Mouse (Mus musculus): ENCODE measurements around the gene Gm49601.

Gene Gm49601

DNA sequence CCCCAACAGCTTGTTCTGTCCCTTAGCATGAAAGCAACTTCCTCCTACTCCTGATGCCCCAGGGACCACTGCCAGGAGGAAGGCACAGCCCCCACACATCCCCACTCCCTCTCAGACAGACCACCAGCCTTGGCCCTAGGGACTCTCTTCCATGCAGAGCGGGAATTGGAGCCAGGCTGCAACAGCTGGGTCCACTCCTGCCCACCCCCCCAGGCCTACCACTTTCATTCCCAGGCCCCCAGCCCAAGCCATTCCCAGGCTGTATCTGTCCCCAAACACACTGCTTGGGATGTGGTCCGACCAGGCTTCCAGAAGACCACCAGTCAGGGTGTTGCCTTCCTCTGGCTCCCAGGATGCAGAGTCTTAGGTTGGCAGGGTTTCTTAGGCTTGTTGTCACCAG, 17.1 kb downstream of the Gm49601 start:
- no peak for DNase-seq (ENCODE audit: low read depth in 2 of 2, low spot score in 2 of 2)

GRCm38 (mm10) chr16:18608226-18608625, 18.0 kb downstream of the Gm49601 start:
- DNase-seq (ENCODE audit: low read depth in 2 of 2, low spot score in 2 of 2) = no peak

- no peak for DNase-seq (ENCODE audit: low read depth in 2 of 2, low spot score in 2 of 2)
These were observed 20.5 kb downstream of the Gm49601 start for GRCm38 (mm10) chr16:18605705-18606104.

- no peak for DNase-seq (ENCODE audit: low read depth in 2 of 2, low spot score in 2 of 2)
These were observed 21.9 kb downstream of the Gm49601 start for GRCm38 (mm10) chr16:18604267-18604701.

DNA sequence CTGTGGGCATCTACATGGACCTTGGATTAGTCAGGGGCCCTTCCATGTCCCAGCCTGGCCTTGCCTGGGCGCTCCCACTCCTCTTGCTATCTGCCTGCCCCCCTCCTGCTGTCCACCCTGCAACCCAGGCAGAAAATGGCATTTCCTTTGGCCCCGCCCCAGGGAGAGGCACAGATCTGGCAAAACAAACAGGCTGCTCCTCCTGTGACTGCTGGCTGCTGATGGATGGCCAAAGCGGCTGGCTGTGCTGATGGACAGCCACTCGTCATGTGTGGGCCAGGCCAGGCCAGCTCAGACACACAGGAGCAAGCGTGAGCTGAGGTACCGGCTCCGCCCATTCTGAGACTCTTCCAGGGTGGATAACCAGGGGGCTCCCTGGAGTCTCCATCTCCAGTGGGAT, 24.8 kb downstream of the Gm49601 start:
- DNase-seq (ENCODE audit: low read depth in 2 of 2, low spot score in 2 of 2) = no peak

- no peak for DNase-seq (ENCODE audit: low read depth in 2 of 2, low spot score in 2 of 2)
These were observed 28.2 kb downstream of the Gm49601 start for GRCm38 (mm10) chr16:18598006-18598405.

GRCm38 (mm10) chr16:18596255-18596654, 30.0 kb downstream of the Gm49601 start:
- DNase-seq (ENCODE audit: low read depth in 2 of 2, low spot score in 2 of 2) = no peak

GRCm38 (mm10) chr16:18593930-18594329, 32.3 kb downstream of the Gm49601 start:
- no peak for DNase-seq (ENCODE audit: low read depth in 2 of 2, low spot score in 2 of 2)

GRCm38 (mm10) chr16:18591047-18592018, 34.9 kb downstream of the Gm49601 start:
- DNase-seq (ENCODE audit: low read depth in 2 of 2, low spot score in 2 of 2) = no peak

DNA sequence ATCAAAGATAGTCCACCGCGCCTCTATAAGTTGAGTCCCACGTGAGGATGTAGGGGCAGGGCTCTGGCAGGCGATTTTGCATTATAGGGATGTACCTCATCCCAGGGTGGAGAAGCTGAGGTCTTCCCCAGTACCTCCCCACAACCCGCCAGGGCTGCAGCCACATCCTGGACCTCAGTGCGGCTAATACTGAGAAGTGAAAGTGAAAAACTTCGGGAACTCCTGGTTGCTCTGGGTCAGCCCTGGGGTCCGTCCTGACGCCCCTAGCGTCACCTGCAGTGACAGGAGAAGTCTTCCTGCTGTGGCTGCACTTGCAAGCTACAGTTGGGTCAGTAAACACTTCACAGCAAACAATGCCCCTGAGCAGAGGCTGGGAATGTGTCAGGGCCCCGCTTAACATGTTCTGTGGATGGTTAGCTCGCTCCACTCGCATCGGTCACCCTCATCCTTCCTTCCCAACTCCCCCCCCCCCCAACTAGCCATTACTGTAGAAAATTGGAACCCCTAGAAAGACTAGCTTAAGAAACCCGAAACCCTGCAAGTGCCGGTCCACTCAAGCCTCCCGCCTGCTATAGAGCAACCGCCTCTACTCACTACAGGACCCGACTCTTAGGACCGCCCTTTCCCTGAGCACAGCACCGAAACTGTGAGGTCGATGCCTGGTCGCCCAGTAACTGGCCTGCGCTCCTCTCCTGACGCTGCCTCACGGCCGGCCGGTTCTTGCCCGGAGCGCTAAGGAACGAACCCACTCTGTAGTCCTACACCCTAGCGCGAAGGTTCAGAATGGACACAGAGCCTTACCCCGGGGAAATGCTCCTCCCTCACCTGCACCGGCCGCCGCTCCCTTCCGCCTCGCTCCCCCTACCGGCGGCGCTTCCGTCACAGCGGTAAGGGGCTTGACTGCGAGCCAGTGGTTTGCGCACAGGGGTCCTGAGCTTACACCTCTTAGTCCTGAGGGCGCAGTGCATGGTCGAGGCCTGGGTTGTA, 36.1 kb downstream of the Gm49601 start, which contains the start of gene Tbx1:
TSS of gene Tbx1 (minus strand) at position 868 of the 987 bp plus-strand sequence.
- DNase-seq (ENCODE audit: low read depth in 2 of 2, low spot score in 2 of 2) = peak; percentile 15 to 24

GRCm38 (mm10) chr16:18589080-18589621, 37.1 kb downstream of the Gm49601 start:
- no peak for DNase-seq (ENCODE audit: low read depth in 2 of 2, low spot score in 2 of 2)

DNA sequence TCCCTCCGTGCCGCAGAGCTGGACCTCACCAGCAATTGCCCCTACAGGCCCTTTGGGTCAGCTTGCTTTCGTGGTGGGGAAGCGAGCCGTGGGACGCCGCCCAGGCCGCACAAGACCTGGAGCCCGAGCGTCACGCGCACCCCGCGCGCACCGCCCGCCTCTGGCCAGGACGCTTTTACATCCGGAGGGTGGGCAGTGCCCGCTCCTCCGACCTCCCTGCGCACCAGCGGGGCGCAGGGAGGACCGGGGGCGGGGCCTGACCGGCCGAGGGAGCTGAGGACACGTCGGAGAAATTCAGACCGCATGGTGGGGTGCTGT, 37.5 kb downstream of the Gm49601 start:
- DNase-seq (ENCODE audit: low read depth in 2 of 2, low spot score in 2 of 2) = no peak

DNA sequence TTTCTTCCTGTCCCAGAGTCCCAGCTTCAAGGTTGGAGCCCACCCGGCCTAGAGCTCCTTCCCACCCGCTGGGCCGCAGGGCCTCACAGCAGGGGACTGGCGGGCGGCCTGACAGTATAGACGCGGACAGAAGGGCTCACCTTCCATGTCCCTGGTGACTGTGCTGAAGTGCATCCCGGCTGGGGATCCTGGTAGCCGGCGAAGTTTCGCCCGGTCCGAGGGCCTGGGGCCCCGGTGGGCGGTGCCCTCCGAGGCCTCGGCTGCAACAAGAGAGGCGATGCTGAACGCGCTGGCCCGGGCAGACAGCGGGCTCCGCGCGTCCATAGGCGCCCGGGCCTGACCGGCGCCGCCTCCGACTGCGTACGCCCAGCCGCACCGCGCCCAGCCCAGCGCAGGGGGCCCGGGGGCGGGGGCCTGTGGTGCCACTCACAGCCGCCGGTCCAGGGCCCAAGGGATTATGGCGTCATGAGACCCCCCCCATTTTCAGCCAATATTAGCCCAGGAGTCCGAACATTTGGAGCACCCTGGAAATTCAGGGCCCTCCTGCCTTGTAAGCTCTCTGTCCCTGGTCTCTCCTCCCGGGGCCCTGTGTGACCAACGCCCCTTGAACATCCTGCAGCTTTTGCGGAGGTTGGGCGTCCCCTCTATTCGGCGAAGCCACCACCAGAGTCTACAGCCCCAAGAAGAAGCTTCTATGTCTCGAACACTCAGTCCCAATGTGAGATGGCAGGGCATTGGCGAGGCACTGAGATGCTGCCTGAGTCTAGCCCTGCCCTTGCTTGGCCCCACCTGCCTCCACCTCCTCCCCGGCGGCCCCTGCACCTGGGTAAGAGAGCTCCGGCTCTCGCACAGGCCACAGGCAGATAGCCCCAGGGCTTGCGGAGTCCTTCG, 38.1 kb downstream of the Gm49601 start:
- no peak for DNase-seq (ENCODE audit: low read depth in 2 of 2, low spot score in 2 of 2)

DNA sequence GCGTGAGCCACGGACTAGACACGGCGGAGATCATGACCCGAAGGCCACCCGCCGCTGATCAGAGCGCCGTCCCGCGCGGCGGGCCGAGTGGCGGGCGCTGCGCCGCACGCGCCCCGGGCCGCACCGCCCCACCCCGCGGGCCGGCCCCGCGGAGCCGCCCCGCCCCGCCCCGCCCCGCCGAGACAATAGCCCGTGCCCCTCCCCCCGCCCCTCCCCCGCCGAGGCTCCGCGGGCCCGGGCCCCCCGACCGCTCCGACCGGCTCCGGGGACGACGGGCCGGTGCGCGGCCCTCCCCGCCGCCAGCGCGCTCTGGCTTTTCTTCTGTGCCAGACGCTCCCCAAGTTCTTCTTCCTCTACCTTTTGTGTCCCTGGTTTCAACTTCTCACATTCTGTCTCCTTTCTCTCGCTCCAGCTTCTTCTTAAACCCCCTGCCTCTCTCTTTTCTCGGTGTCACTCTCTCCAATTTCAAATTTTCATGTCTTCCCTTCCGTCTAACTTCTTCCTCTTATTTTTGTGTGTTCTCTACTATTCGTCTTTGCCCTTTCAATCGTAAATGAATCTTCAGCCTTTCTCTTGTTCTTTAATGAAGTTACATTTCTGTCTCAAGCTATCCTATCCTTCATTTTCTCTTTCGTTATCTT, 39.2 kb downstream of the Gm49601 start:
- no peak for DNase-seq (ENCODE audit: low read depth in 2 of 2, low spot score in 2 of 2)

- DNase-seq (ENCODE audit: low read depth in 2 of 2, low spot score in 2 of 2) = no peak
These were observed 39.9 kb downstream of the Gm49601 start for GRCm38 (mm10) chr16:18586076-18586905.

DNA sequence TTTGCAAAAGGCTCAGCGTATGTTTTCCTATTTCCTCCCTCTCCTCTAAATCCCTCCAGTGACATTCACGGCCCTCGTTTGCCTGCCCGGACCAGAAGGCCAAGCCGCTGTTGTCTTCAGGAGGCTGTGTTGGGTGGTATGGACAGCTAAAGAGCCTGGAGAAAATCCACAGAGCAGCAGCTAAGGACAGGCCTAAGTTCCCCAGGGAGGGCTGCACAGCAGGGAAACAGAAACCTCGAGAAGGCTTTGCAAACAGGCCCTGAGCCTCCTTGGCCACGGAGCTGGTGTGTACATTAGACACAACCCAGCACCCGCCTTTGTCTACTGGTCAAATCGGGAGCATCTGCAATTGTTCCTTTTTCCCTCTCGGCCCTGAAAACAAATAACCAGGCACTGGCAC, 40.6 kb downstream of the Gm49601 start:
- no peak for DNase-seq (ENCODE audit: low read depth in 2 of 2, low spot score in 2 of 2)

DNA sequence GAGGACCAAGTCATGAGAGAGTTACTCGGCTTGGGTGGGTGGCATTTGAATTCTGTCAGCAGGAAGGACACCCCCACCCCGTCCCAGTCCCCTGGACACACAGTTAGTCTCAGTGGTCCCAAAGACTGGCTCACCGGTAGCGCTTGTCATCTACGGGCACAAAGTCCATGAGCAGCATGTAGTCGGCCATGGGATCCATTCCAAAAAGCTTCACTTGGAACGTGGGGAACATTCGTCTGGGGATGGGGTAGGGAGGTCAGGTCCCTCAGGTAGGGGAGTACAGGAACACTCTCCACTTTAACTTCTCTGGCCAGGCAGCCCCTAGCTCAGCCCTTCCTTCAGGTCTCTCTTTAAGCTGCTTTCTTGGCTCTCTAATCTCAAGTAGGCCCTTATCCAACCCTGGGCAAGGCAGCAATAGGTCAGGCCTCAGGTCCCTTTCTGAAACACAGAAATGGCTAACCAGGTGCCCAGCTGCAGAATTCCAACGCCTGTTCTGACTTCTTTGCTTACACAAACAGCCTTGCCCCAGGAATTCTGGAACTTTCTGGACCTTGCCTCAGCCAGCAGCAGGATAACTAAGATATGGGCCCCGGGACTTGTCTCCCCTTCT, 41.2 kb downstream of the Gm49601 start:
- DNase-seq (ENCODE audit: low read depth in 2 of 2, low spot score in 2 of 2) = no peak

- DNase-seq (ENCODE audit: low read depth in 2 of 2, low spot score in 2 of 2) = no peak
These were observed 42.4 kb downstream of the Gm49601 start for GRCm38 (mm10) chr16:18583673-18584357.
